Mouse (Mus musculus) lung, adult 2 months (tissue): ENCODE measurements at regions not wholly inside any gene's neighbourhood (a gene's known extent, or its start where the extent isn't known, plus 50 kb on each side); places are given as distances from the start of the nearest gene placed in this dataset.

Experiments
- DNase-seq: peaks from one replicate; pipeline ENCODE4 v3.0.0; 2022
- H3K4me1 ChIP-seq: fragments of 200-500 bp; 2 replicates; pipeline ENCODE4 v1.6.1; 2011; ENCODE audit warnings: low read length; ENCODE audit not compliant: control insufficient read depth, insufficient read depth
- H3K4me3 ChIP-seq: fragments of 200-500 bp; replicated peaks from 2 replicates; pipeline ENCODE3; 2011; ENCODE audit warnings: low read depth, mild to moderate bottlenecking, control low read depth, low read length; ENCODE audit errors: extremely low read depth
- CTCF ChIP-seq: fragments of 200-500 bp; IDR thresholded peaks from 2 replicates; pipeline ENCODE4 v1.5.1; 2011; ENCODE audit warnings: mild to moderate bottlenecking, low read length, control low read depth; ENCODE audit not compliant: insufficient read depth
- POLR2A ChIP-seq: fragments of 200-500 bp; IDR thresholded peaks from 2 replicates; pipeline ENCODE4 v1.6.1; 2011; ENCODE audit warnings: low read depth, mild to moderate bottlenecking, control low read depth, low read length, borderline replicate concordance; ENCODE audit errors: extremely low read depth
- WGBS: fragments of 180-500 bp; shearing (Covaris S2); methylation state at CpG from one replicate; pipeline ENCODE4 v1.1.7; 2018; 5-methylcytosine and 5-hydroxymethylcytosine counted together

DNA sequence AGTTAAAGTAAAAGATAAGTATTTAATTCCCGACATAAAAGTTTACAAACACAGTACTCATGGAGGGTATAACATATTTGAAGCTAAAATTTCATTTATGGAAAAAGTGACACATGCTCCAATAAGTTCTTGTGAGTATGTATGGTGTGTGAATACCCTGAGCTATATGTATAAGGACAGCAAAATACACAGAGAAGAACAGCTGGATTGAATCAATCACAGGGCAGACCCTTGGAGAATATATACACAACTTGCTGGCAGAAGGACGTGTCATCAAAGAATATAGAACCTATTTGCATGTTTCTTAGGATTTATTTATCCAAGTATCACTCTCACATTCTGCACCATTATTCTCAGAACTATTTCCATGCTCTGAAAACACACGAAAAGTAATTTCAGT is 686.9 kb downstream of the Flrt2 start:
- Histone ChIP-seq H3K4me1 (no peaks in the 10 kb centered on the region), H3K4me3 (no peak overlapping the region)
- TF ChIP-seq CTCF (no peak), POLR2A (no peak)
- WGBS = 49% methylated on average over 3 of the region's 3 CpGs
- no peak for DNase-seq

DNA sequence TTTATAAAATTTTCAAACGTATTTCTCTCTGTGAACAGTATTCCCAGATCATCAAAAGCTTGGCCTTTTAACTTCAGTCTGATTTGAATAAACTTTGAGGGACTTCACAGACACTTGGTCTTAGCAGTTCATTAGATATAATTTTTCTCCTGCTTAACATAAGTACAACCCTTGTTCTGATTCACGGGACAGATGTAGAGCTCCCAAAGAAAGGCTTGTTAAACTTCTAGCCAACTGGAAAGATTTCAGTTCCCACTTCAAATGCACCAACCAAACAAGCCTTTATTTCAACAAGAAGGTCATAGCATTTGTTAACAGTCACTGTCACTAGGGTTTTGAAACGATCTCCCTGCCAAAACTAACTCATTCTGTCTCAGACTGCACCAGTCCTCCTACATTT is 727.1 kb downstream of the Flrt2 start:
- 26% methylated on average over 3 of the region's 3 CpGs for WGBS
- TF ChIP-seq POLR2A = no peak
- no peak for TF ChIP-seq CTCF
- H3K4me3 ChIP-seq = no peak overlapping the region
- DNase-seq = no peak
- no peaks in the 10 kb centered on the region for H3K4me1 ChIP-seq

DNA sequence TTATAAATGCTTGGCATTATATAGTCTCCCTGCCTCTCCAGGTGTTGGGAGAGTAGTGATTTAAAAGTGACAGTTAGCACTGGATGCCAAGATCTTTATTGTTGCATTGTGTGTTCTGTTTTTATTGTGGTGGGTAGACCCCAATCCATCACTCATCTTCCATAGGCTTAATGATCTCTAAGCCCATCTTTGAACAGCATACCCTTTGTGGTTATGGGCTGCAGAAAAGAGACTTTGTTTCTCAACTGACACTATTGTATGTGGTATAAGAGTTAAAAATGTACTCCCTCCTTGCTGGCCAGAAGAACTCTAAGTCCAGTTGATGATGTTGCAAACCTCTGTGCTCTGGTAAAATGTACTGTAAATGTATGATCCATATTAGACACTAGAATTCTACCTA is 727.5 kb downstream of the Flrt2 start:
- TF ChIP-seq POLR2A (no peak), CTCF (no peak)
- Histone ChIP-seq H3K4me3 (no peak overlapping the region), H3K4me1 (no peaks in the 10 kb centered on the region)
- DNase-seq = no peak

DNA sequence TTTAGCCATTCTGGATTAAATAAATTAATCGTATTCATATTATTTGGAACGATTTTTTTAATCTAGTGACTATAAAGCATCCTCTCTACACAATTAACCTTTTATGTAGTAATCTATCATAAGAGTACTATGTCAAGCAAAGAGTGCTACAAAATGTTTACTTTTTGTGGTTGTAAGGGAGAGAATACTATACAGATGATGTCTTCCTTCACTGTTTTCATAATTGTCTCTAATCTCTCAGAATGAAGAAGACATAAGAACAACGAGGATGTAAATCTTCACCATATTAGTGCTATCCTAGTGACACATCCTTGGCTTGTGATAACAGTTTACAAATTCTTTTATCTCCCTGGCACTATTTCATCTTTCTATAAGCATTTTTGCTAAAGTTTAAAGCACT is 735.6 kb downstream of the Flrt2 start:
- no peak for DNase-seq
- no peaks in the 10 kb centered on the region for H3K4me1 ChIP-seq
- WGBS = 64% methylated on average over 3 of the region's 3 CpGs
- TF ChIP-seq POLR2A (no peak), CTCF (no peak)
- no peak overlapping the region for H3K4me3 ChIP-seq

DNA sequence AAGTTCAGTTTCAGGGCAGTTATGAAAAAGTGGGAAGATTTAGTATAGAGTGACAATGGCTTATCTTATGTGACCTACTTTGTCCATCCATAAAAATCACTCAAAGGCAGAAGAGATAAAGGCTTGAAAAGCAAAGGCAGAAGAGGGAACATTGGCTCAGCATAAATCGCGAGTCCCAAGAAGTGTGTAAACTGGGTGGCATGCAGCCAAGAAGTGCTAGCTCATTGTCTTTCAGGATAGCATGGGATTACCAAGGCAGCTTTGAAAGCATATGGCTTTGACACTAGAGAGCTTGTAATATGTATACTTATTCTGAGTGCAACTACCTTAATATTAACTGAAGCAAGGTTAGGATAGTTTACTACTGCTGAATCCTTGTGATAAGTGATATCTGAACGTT is 750.5 kb downstream of the Flrt2 start:
- DNase-seq = no peak
- 68% methylated on average over 3 of the region's 3 CpGs for WGBS
- Histone ChIP-seq H3K4me3 (no peak overlapping the region), H3K4me1 (no peaks in the 10 kb centered on the region)
- no peak for TF ChIP-seq POLR2A

DNA sequence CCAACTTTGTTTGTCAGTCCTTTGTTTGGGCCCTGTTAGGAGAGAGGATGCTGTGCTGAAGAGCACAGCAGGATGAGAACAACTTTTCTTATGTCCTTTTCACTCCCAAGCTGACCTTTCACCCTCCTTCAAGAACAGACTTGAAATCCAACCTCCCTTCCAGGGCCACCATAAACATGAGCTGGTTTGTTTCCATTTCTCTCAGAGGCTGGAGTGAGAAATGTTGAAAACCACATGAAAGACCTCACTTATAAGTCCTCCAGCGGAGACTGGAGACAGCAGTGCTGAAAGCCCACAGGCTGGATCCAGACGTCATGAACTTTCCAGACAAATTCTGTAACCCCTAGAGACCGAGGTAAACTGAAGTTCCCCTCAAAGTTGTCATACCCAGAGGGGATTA is 761.3 kb downstream of the Flrt2 start:
- WGBS = 37% methylated on average over 3 of the region's 3 CpGs
- Histone ChIP-seq H3K4me1 (no peaks in the 10 kb centered on the region), H3K4me3 (no peak overlapping the region)
- no peak for TF ChIP-seq CTCF
- TF ChIP-seq POLR2A = no peak
- DNase-seq = no peak

DNA sequence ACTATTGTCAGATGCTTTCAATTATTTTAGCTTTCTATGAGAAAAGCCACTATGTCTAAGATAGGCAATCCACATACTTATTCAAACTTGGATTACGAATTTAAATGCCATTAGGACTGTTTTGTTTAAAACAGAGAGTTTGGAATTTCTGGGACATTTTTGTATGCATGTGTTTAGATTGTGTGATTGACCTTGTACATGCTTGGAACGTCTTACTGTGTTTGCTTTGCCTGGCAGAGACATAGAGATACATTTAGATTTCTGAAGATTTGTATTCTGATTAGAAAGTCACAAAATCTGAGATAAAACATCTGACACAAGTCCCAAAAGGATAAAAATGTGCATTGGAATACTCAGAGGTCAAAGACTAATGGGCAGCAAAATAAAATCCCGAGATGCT is 784.3 kb downstream of the Flrt2 start:
- Histone ChIP-seq H3K4me3 (no peak overlapping the region), H3K4me1 (no peaks in the 10 kb centered on the region)
- DNase-seq = no peak
- WGBS = 28% methylated on average over 3 of the region's 3 CpGs
- TF ChIP-seq CTCF (no peak), POLR2A (no peak)

DNA sequence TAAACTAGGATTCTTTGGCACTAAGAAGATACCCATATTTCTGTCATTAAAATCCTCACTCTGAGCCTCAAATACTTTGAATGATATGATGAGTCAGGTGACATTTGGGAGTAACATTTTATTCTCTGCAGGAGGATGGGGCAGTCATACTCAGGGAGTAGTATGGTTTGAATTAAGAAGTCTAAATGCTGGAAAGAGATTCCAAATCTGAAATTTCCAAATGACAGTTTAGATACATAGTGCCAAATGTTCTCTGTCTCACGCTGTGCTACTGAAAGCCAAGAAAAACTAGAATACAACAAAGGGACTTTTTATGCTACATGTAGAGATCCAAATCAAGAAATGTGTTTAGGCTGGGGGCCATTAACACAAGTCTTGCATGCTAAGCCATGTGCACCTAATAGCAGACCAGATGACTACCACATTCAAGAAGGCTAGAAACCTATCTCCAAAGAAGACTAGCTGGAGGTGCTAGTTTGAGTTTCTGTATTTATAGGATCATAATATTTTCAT is 796.5 kb downstream of the Flrt2 start:
- Histone ChIP-seq H3K4me3 (no peak overlapping the region), H3K4me1 (no peaks in the 10 kb centered on the region)
- no peak for TF ChIP-seq POLR2A
- no peak for TF ChIP-seq CTCF
- no peak for DNase-seq
- 60% methylated on average over 1 of the region's 1 CpGs for WGBS

DNA sequence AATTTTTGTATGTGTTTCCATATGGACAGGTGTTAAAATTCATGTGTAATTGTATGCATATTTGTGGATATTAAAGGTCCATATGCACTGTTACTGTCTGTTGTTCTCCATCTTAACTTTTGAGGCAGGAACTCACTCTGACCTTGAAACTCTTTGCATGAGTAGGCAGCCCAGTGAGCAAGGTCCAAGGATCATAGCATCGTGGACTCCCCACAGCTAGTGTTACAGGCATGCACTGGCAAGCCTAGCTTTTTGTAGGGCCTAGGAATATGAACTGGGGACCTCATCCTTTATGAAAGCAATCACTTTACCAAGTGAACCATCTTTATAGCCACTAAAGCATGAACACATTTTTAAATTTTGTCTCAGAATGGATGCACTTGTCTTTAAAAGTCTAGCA is 817.6 kb downstream of the Flrt2 start:
- Histone ChIP-seq H3K4me1 (no peaks in the 10 kb centered on the region), H3K4me3 (no peak overlapping the region)
- no peak for DNase-seq
- 76% methylated on average over 1 of the region's 1 CpGs for WGBS
- TF ChIP-seq CTCF (no peak), POLR2A (no peak)

DNA sequence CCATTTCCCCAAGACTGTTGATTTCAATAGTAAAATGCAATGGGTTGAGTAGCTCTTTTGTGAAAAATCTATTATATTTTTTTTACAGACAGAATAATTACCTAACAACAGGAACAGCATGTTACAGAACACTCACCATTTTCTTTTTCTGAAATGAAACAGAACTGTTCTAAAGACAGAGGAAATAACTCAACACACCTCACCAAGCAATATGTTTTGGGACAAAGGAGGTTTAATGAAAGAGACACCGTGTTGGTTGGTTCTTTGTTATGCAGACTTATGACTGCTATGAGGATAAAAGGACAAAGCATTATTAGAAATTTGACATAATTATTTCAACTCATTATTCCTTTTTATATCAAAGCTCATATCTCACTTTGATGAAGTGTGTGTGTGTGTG is 866.8 kb downstream of the Flrt2 start:
- Histone ChIP-seq H3K4me1 (no peaks in the 10 kb centered on the region), H3K4me3 (no peak overlapping the region)
- DNase-seq = no peak
- TF ChIP-seq CTCF (no peak), POLR2A (no peak)
- 69% methylated on average over 1 of the region's 1 CpGs for WGBS

DNA sequence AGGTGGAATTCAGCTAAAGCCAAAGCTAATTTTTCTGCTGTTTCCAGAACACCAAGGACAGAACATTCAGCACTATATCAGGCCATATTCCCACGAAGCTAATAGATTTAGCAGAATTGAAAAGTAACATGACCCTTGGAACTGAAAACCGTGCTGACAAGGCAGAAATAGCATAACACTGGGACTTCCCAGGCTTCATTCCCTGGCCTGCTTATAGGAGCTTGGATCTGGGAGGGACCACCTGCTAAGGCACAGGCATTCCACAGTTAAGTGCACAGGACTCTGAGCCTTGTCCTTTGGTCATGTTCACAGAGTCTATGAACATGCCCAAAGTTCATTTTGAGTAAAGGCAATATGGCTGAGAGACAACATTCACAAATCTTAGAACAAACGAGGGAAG is 902.8 kb downstream of the Flrt2 start:
- WGBS = 44% methylated on average over 3 of the region's 3 CpGs
- TF ChIP-seq CTCF (no peak), POLR2A (no peak)
- Histone ChIP-seq H3K4me1 (no peaks in the 10 kb centered on the region), H3K4me3 (no peak overlapping the region)
- no peak for DNase-seq
